Mouse (Mus musculus) kidney, postnatal 0 days (tissue): ENCODE data around the gene Rgs6. TPM values are rescaled to one million over a fixed set of nuclear protein-coding genes. Genes with fewer than 3 reads are reported as not detected.
A peak's percentile ranks its signal among the peaks of the same experiment; 100 is the strongest.

Experiments used
- ATAC-seq: fragments of 200-750 bp; cut with Nextera tagmentation; replicated peaks from 2 replicates; pipeline ENCODE4 v1.8.0; 2017; ENCODE audit warnings: low read depth, moderate number of reproducible peaks, moderate TSS enrichment, moderate library complexity; ENCODE audit not compliant: low FRiP score
- DNase-seq: peaks from one replicate; pipeline ENCODE4 v3.0.0-alpha.2; 2016; ENCODE audit warnings: low spot score
- H3K27ac ChIP-seq: fragments of 300-500 bp; sonication (generic); 2 replicates; pipeline ENCODE4 v1.5.1; 2014; ENCODE audit warnings: mild to moderate bottlenecking
- H3K27me3 ChIP-seq: fragments of 300-500 bp; sonication (generic); 2 replicates; pipeline ENCODE4 v1.6.1; 2014; ENCODE audit warnings: low read length, mixed read lengths; ENCODE audit not compliant: insufficient read depth
- H3K36me3 ChIP-seq: fragments of 300-500 bp; sonication (generic); 2 replicates; pipeline ENCODE4 v1.6.1; 2014; ENCODE audit warnings: low read length, mixed read lengths; ENCODE audit not compliant: insufficient read depth
- H3K4me1 ChIP-seq: fragments of 300-500 bp; sonication (generic); replicated peaks from 2 replicates; pipeline ENCODE4 v1.6.1; 2014; ENCODE audit warnings: antibody characterized with exemption, low read length, mixed read lengths; ENCODE audit not compliant: insufficient read depth
- H3K4me2 ChIP-seq: fragments of 300-500 bp; sonication (generic); 2 replicates; pipeline ENCODE4 v1.6.1; 2014; ENCODE audit warnings: mild to moderate bottlenecking, low read length, moderate library complexity, mixed read lengths
- H3K4me3 ChIP-seq: fragments of 300-500 bp; sonication (generic); replicated peaks from 2 replicates; pipeline ENCODE4 v1.5.1; 2014; ENCODE audit warnings: low read depth, low read length
- H3K9ac ChIP-seq: fragments of 300-500 bp; sonication (generic); 2 replicates; pipeline ENCODE4 v1.6.1; 2014; ENCODE audit warnings: low read depth, low read length
- H3K9me3 ChIP-seq: fragments of 300-500 bp; sonication (generic); replicated peaks from 2 replicates; pipeline ENCODE4 v1.6.1; 2016; ENCODE audit warnings: low read length, inconsistent platforms, mixed read lengths
- CTCF ChIP-seq: IDR thresholded peaks from 2 replicates; pipeline ENCODE4 v1.5.1; 2016; ENCODE audit warnings: antibody characterized with exemption, low read depth, mild to moderate bottlenecking, moderate library complexity
- WGBS: fragments of 180-500 bp; shearing (Covaris S2); extraction: QIAGEN DNeasy Blood & Tissue Kit; methylation state at CpG from one replicate; pipeline ENCODE4 v1.1.7; 2014; 5-methylcytosine and 5-hydroxymethylcytosine counted together
- polyA plus RNA-seq: library from polyadenylated mRNA; unstranded; fragments of >200 nt; fragmentation: Nextera tagmentation; extraction: Ambion mirVana; gene quantifications from 2 replicates; pipeline ENCODE4 v1.2.1, GENCODE M21; 2015

Rgs6 gene
- polyA plus RNA-seq, 1 experiment from 2014 or later = 2.2 TPM

- Histone ChIP-seq H3K9ac (no peak overlapping the region), H3K4me3 (no peak overlapping the region), H3K36me3 (no peaks in the 10 kb centered on the region), H3K4me2 (no peak overlapping the region), H3K27me3 (no peaks in the 10 kb centered on the region), H3K27ac (no peak overlapping the region), H3K9me3 (no peaks in the 10 kb centered on the region), H3K4me1 (no peaks in the 10 kb centered on the region)
- 28% methylated on average over 2 of the region's 2 CpGs for WGBS
- DNase-seq (peak; percentile 19), ATAC-seq (no peak)
- peak; percentile 48; the same call in 1 of the 2 replicates for TF ChIP-seq CTCF
These were observed 426.8 kb downstream of the Rgs6 start for GRCm38 (mm10) chr12:83014848-83015247.

- 48% methylated on average over 5 of the region's 5 CpGs for WGBS
- Histone ChIP-seq H3K27ac (no peak overlapping the region), H3K36me3 (no peaks in the 10 kb centered on the region), H3K9me3 (no peaks in the 10 kb centered on the region), H3K4me3 (no peak overlapping the region), H3K4me2 (no peak overlapping the region), H3K27me3 (no peaks in the 10 kb centered on the region), H3K9ac (no peak overlapping the region), H3K4me1 (no peaks in the 10 kb centered on the region)
- ATAC-seq (no peak), DNase-seq (no peak)
- no peak for TF ChIP-seq CTCF
These were observed 427.3 kb downstream of the Rgs6 start for GRCm38 (mm10) chr12:83015366-83015765.

DNA sequence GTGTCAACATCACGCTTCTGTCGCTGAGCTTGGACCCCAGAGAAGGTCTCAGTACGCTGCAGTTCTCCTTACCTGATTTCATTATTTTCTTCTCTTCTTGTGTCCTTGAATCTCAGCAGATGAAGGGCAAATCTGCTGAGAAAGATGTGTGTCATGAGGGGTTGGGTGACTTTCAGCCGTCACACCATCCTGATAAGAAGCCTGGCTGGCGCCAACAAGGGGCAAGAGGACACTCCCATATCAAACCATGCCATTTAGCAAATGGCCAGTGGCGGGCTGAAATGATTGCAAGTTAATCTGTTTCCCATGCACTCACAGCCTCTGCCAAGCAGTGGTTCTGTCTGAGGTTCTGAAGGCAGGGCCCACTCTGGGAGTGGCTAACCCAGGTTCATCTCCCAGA, 428.4 kb downstream of the Rgs6 start:
- TF ChIP-seq CTCF = no peak
- H3K9me3 ChIP-seq = no peaks in the 10 kb centered on the region
- WGBS = 86% methylated on average over 6 of the region's 6 CpGs

GRCm38 (mm10) chr12:83018005-83018404, 429.9 kb downstream of the Rgs6 start:
- Histone ChIP-seq H3K27me3 (no peaks in the 10 kb centered on the region), H3K4me1 (no peaks in the 10 kb centered on the region), H3K27ac (no peak overlapping the region), H3K36me3 (no peaks in the 10 kb centered on the region), H3K9me3 (no peaks in the 10 kb centered on the region), H3K4me2 (no peak overlapping the region), H3K9ac (no peak overlapping the region), H3K4me3 (no peak overlapping the region)
- peak; percentile 98 for TF ChIP-seq CTCF
- WGBS = 4% methylated on average over 3 of the region's 3 CpGs
- no peak for ATAC-seq
- DNase-seq = peak; percentile 87

More for the DNA sequence above, 428.4 kb downstream of the Rgs6 start:
- H3K4me3 ChIP-seq = no peak overlapping the region
- ATAC-seq (no peak), DNase-seq (no peak)
- H3K9ac ChIP-seq = no peak overlapping the region
- H3K4me2 ChIP-seq = no peak overlapping the region
- no peak overlapping the region for H3K27ac ChIP-seq
- no peaks in the 10 kb centered on the region for H3K27me3 ChIP-seq
- H3K36me3 ChIP-seq = no peaks in the 10 kb centered on the region
- no peaks in the 10 kb centered on the region for H3K4me1 ChIP-seq

GRCm38 (mm10) chr12:83026985-83027384, 438.9 kb downstream of the Rgs6 start:
- no peaks in the 10 kb centered on the region for H3K4me1 ChIP-seq
- H3K4me3 ChIP-seq = no peak overlapping the region
- ATAC-seq (no peak), DNase-seq (no peak)
- H3K27ac ChIP-seq = no peak overlapping the region
- no peak overlapping the region for H3K4me2 ChIP-seq
- H3K9ac ChIP-seq = no peak overlapping the region
- no peaks in the 10 kb centered on the region for H3K36me3 ChIP-seq
- peak; percentile 44; the same call in 1 of the 2 replicates for TF ChIP-seq CTCF
- WGBS = 56% methylated on average over 3 of the region's 3 CpGs
- H3K27me3 ChIP-seq = no peaks in the 10 kb centered on the region
- H3K9me3 ChIP-seq = no peaks in the 10 kb centered on the region

GRCm38 (mm10) chr12:83033171-83033835, 445.2 kb downstream of the Rgs6 start:
- no peak for TF ChIP-seq CTCF
- Histone ChIP-seq H3K27ac (no peak overlapping the region), H3K4me2 (no peak overlapping the region), H3K36me3 (no peaks in the 10 kb centered on the region), H3K9me3 (no peaks in the 10 kb centered on the region), H3K9ac (no peak overlapping the region), H3K4me3 (no peak overlapping the region), H3K27me3 (no peaks in the 10 kb centered on the region), H3K4me1 (0 out of 2 replicates have a peak, but pooled peaks cover under 1% of the 10 kb centered on the region)
- DNase-seq (no peak), ATAC-seq (no peak)
- WGBS = 40% methylated on average over 7 of the region's 7 CpGs
